Mouse (Mus musculus) heart, embryonic 16.5 days (tissue): ENCODE results near the gene Adap1. TPM values are rescaled to one million over a fixed set of nuclear protein-coding genes. Genes with fewer than 3 reads are reported as not detected.
A peak's percentile ranks its signal among the peaks of the same experiment; 100 is the strongest.

Experiments
- ATAC-seq: fragments of 200-750 bp; cut with Nextera tagmentation; replicated peaks from 2 replicates; pipeline ENCODE4 v1.8.0; 2017; ENCODE audit warnings: moderate number of reproducible peaks; ENCODE audit not compliant: insufficient read depth, low FRiP score; ENCODE audit errors: extremely low read depth
- H3K27ac ChIP-seq: fragments of 300-500 bp; sonication (generic); 2 replicates; pipeline ENCODE4 v1.5.1; 2014; ENCODE audit warnings: mild to moderate bottlenecking, low read length, control low read depth, moderate library complexity
- H3K27me3 ChIP-seq: fragments of 300-500 bp; sonication (generic); 2 replicates; pipeline ENCODE4 v1.6.1; 2014; ENCODE audit warnings: low read length, mixed read lengths; ENCODE audit not compliant: control insufficient read depth, insufficient read depth
- H3K36me3 ChIP-seq: fragments of 300-500 bp; sonication (generic); 2 replicates; pipeline ENCODE4 v1.6.1; 2014; ENCODE audit not compliant: control insufficient read depth, insufficient read depth
- H3K4me1 ChIP-seq: fragments of 300-500 bp; sonication (generic); 2 replicates; pipeline ENCODE4 v1.6.1; 2014; ENCODE audit warnings: low read length, mixed read lengths; ENCODE audit not compliant: control insufficient read depth, insufficient read depth
- H3K4me2 ChIP-seq: fragments of 300-500 bp; sonication (generic); 2 replicates; pipeline ENCODE4 v1.6.1; 2014; ENCODE audit warnings: low read depth, mild to moderate bottlenecking, control low read depth, low read length
- H3K4me3 ChIP-seq: fragments of 300-500 bp; sonication (generic); 2 replicates; pipeline ENCODE4 v1.5.1; 2014; ENCODE audit warnings: mild to moderate bottlenecking, control low read depth, low read length
- H3K9ac ChIP-seq: fragments of 300-500 bp; sonication (generic); 2 replicates; pipeline ENCODE4 v1.6.1; 2014; ENCODE audit warnings: low read length, control low read depth
- H3K9me3 ChIP-seq: fragments of 300-500 bp; sonication (generic); replicated peaks from 2 replicates; pipeline ENCODE4 v1.6.1; 2016; ENCODE audit warnings: low read length; ENCODE audit not compliant: control insufficient read depth
- WGBS: fragments of 180-500 bp; shearing (Covaris S2); extraction: QIAGEN DNeasy Blood & Tissue Kit; methylation state at CpG from one replicate; pipeline ENCODE4 v1.1.7; 2014; 5-methylcytosine and 5-hydroxymethylcytosine counted together
- polyA plus RNA-seq: library from polyadenylated mRNA; unstranded; fragments of >200 nt; fragmentation: Nextera tagmentation; extraction: Ambion mirVana; gene quantifications from 2 replicates; pipeline ENCODE4 v1.2.1, GENCODE M21; 2015

Adap1 gene
- polyA plus RNA-seq, 1 experiment from 2014 or later, result 0.59 TPM

- ATAC-seq, result no peak
These were observed 37.6 kb downstream of the Adap1 start for GRCm38 (mm10) chr5:139287787-139288186.

GRCm38 (mm10) chr5:139287099-139287498 lies 38.3 kb downstream of the Adap1 start:
- H3K4me2 ChIP-seq, result no peak overlapping the region
- H3K27ac ChIP-seq, result 0 out of 2 replicates have a peak overlapping the region, but pooled peaks have one; percentile 38
- H3K27me3 ChIP-seq, result no peaks in the 10 kb centered on the region; the same call in 1 of the 2 replicates
- no peak for ATAC-seq
- no peak overlapping the region for H3K9ac ChIP-seq
- no peaks in the 10 kb centered on the region for H3K4me1 ChIP-seq
- H3K36me3 ChIP-seq, result no peaks in the 10 kb centered on the region
- 0 out of 2 replicates have a peak, but pooled peaks cover 3% of the 10 kb centered on the region for H3K9me3 ChIP-seq
- WGBS, result 73% methylated on average over 5 of the region's 5 CpGs
- no peak overlapping the region for H3K4me3 ChIP-seq

More at GRCm38 (mm10) chr5:139287787-139288186, 37.6 kb downstream of the Adap1 start:
- H3K4me2 ChIP-seq, result no peak overlapping the region
- 0 out of 2 replicates have a peak, but pooled peaks cover 3% of the 10 kb centered on the region for H3K9me3 ChIP-seq
- no peaks in the 10 kb centered on the region for H3K4me1 ChIP-seq
- H3K9ac ChIP-seq, result no peak overlapping the region
- no peaks in the 10 kb centered on the region; the same call in 1 of the 2 replicates for H3K27me3 ChIP-seq
- WGBS, result 78% methylated on average over 4 of the region's 4 CpGs
- H3K27ac ChIP-seq, result no peak overlapping the region
- H3K36me3 ChIP-seq, result no peaks in the 10 kb centered on the region
- H3K4me3 ChIP-seq, result no peak overlapping the region

DNA sequence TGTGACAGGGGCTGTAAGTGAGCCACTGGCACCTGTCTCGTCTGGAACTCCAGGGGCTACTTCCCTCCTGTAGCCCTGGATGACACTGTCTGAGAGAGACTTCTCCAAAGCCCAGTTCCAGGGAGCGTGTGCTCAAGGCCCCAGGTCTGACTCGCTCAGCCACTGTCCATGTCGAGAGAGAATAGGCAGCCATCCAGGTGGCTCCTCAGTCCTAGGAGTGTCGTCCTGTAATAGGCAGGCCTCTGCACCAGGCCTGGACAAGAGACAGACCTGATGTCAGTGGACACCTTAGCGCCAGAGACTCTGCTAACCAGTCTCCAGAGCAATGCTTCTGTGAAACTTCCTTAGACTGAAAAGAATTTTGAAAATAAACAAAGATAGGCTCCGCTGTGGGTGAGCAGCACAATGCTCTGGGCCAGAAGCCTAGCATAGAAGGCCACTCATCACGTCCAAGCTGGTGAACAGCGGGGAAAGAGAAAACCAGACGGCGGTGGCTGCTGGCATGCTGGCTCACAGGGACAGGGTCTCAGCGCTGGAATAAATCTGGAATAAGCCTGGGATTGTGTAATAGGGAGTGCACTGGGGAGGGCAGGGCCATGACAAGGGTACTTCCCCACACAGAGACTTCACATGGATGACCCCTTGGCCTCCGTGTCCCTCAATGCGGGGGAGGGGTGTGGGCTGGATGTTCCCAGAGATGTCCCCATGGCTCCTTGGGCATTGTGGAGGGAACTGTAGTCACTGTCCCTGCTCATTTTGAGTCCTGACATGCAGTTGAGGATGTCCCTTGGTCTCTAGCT lies 39.1 kb downstream of the Adap1 start:
- no peak for ATAC-seq
- 58% methylated on average over 14 of the region's 14 CpGs for WGBS

GRCm38 (mm10) chr5:139285383-139286067 lies 39.9 kb downstream of the Adap1 start:
- Histone ChIP-seq H3K36me3 (no peaks in the 10 kb centered on the region), H3K9ac (no peak overlapping the region), H3K9me3 (0 out of 2 replicates have a peak, but pooled peaks cover 3% of the 10 kb centered on the region), H3K4me1 (no peaks in the 10 kb centered on the region), H3K27ac (no peak overlapping the region), H3K4me2 (no peak overlapping the region), H3K4me3 (no peak overlapping the region), H3K27me3 (no peaks in the 10 kb centered on the region; the same call in 1 of the 2 replicates)
- ATAC-seq, result no peak
- WGBS, result 49% methylated on average over 8 of the region's 8 CpGs

More for the DNA sequence above, 39.1 kb downstream of the Adap1 start:
- Histone ChIP-seq H3K9ac (no peak overlapping the region), H3K9me3 (0 out of 2 replicates have a peak, but pooled peaks cover 3% of the 10 kb centered on the region), H3K27ac (peak overlapping the region; percentile 38; the same call in 1 of the 2 replicates), H3K4me2 (no peak overlapping the region), H3K27me3 (no peaks in the 10 kb centered on the region; the same call in 1 of the 2 replicates), H3K4me3 (no peak overlapping the region), H3K4me1 (no peaks in the 10 kb centered on the region), H3K36me3 (no peaks in the 10 kb centered on the region)

GRCm38 (mm10) chr5:139283460-139284180 lies 41.8 kb downstream of the Adap1 start:
- Histone ChIP-seq H3K27ac (no peak overlapping the region), H3K27me3 (no peaks in the 10 kb centered on the region; the same call in 1 of the 2 replicates), H3K4me1 (no peaks in the 10 kb centered on the region), H3K9me3 (0 out of 2 replicates have a peak, but pooled peaks cover 3% of the 10 kb centered on the region), H3K36me3 (no peaks in the 10 kb centered on the region), H3K4me3 (no peak overlapping the region), H3K9ac (no peak overlapping the region), H3K4me2 (no peak overlapping the region)
- ATAC-seq, result no peak
- 93% methylated on average over 14 of the region's 14 CpGs for WGBS

- H3K4me2 ChIP-seq, result no peak overlapping the region
- WGBS, result 7% methylated on average over 15 of the region's 15 CpGs
- no peaks in the 10 kb centered on the region for H3K27me3 ChIP-seq
- ATAC-seq, result peak; percentile 59
- 0 out of 2 replicates have a peak, but pooled peaks cover 3% of the 10 kb centered on the region for H3K9me3 ChIP-seq
- no peaks in the 10 kb centered on the region for H3K4me1 ChIP-seq
- no peak overlapping the region for H3K9ac ChIP-seq
- H3K36me3 ChIP-seq, result no peaks in the 10 kb centered on the region
- H3K4me3 ChIP-seq, result no peak overlapping the region
- H3K27ac ChIP-seq, result no peak overlapping the region
These were observed 43.2 kb downstream of the Adap1 start for GRCm38 (mm10) chr5:139282191-139282590.

GRCm38 (mm10) chr5:139281373-139282112 lies 43.9 kb downstream of the Adap1 start:
- no peak overlapping the region for H3K4me3 ChIP-seq
- 49% methylated on average over 10 of the region's 11 CpGs for WGBS
- peak; percentile 30; the same call in 1 of the 2 replicates for ATAC-seq
- no peaks in the 10 kb centered on the region for H3K4me1 ChIP-seq
- H3K27ac ChIP-seq, result no peak overlapping the region
- no peak overlapping the region for H3K9ac ChIP-seq
- no peaks in the 10 kb centered on the region for H3K27me3 ChIP-seq
- no peaks in the 10 kb centered on the region for H3K36me3 ChIP-seq
- H3K4me2 ChIP-seq, result no peak overlapping the region
- H3K9me3 ChIP-seq, result 0 out of 2 replicates have a peak, but pooled peaks cover 3% of the 10 kb centered on the region

GRCm38 (mm10) chr5:139277287-139277686 lies 48.1 kb downstream of the Adap1 start:
- H3K4me1 ChIP-seq, result no peaks in the 10 kb centered on the region
- H3K27me3 ChIP-seq, result no peaks in the 10 kb centered on the region
- WGBS, result 68% methylated on average over 8 of the region's 8 CpGs
- no peak overlapping the region for H3K4me3 ChIP-seq
- ATAC-seq, result no peak
- no peak overlapping the region for H3K27ac ChIP-seq
- no peak overlapping the region for H3K4me2 ChIP-seq
- H3K36me3 ChIP-seq, result no peaks in the 10 kb centered on the region
- no peak overlapping the region for H3K9ac ChIP-seq
- no peaks in the 10 kb centered on the region for H3K9me3 ChIP-seq
